Mouse (Mus musculus) olfactory bulb, adult 2 months (tissue): ENCODE data around the gene Cltrn.

Experiments
- CTCF ChIP-seq: fragments of 200-500 bp; IDR thresholded peaks from 2 replicates; pipeline ENCODE4 v1.5.1; 2012; ENCODE audit warnings: low read depth, mild to moderate bottlenecking, low read length, moderate library complexity; ENCODE audit not compliant: insufficient read depth
- POLR2A ChIP-seq: fragments of 200-500 bp; IDR thresholded peaks from 2 replicates; pipeline ENCODE4 v1.6.1; 2012; ENCODE audit warnings: mild to moderate bottlenecking, low read depth, low read length, moderate library complexity; ENCODE audit not compliant: insufficient read depth

GRCm38 (mm10) chrX:164082030-164082429 is 6.6 kb upstream of the Cltrn start:
- TF ChIP-seq CTCF = no peak
- no peak for TF ChIP-seq POLR2A
